Mouse (Mus musculus) kidney, postnatal 14 days (tissue): ENCODE measurements around the gene Tmco4.

Experiments used
- DNase-seq: peaks from one replicate; pipeline ENCODE4 v3.0.0; 2022; ENCODE audit warnings: mixed read lengths

Gene Tmco4

DNA sequence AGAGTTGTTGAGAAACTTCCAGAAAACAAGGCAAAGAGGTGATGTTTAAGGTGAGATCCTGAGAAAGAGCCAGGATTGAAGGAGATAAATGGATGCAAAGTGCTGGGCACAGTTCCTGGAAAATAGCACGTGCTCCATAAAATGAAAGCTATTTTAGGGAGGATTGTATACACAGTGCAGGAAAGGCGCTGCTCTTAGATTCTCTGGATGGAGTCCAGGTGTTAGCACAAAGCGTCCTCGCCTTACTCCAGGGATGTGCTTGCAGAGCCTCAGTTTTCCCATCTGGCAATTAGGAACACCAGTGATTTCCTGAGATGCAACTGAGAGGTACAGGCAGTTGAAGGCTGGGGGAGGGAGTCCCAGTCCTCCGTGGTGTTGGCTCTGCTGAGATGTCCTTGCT lies 123.5 kb downstream of the Tmco4 start:
- no peak for DNase-seq

DNA sequence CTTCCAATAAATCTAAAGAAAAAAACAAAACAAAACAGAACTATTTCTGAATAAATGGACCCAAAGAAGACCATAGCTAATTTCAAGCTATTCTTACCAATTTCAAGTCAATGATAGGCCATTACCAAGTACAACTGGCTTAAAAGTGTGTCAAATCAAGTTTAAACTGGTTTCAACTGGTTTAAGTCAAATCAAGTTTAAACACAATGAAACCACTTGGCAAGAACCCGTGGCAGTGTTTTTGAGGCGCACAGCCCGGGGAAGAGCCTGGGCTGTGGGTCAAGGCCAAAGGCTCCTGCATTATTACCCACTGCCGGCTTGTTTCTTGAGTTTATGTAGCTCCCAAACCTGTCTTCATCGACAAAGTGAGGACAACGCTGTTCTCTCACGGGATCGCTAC lies 127.6 kb downstream of the Tmco4 start:
- no peak for DNase-seq

DNA sequence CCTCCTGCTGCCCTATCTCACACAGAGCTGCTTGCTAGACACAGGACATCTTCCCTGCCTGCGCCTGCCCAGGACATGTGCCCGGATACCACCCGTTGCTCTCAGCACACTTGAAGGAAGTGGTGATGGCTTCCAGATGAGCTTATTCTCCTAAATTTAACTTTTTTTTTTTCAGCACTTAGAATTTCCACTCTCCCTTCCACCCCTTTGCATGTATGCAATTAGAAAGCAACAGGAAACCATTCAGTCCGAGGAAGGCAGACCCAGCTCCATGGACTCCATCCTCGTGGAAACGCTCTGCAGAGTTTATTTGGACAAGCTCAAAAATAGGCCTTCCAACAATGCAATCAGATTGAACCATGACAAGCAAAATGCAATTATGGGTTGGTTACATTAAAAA lies 128.9 kb downstream of the Tmco4 start:
- no peak for DNase-seq

DNA sequence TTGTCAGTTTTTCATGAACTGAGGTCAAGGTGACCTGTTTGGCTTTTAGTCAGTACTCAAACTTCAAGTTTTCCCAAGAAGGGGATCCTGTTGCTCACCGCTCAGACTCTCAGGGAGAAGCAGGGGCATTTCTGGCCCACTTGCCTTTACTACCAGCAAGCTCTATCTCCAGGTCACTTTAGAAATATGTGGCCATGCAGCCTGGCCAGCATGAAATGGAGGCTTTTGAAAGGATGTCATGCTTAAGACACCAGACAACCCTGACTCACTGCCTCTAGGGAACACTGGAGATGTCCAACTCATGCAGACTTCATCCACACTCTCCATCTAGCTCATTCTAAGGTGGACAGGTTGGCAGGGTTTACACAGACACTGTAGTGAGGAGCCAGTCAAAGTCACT lies 132.8 kb downstream of the Tmco4 start:
- DNase-seq: no peak
